Mouse (Mus musculus) forebrain, postnatal 0 days (tissue): ENCODE measurements around the gene Rgs4. TPM values are rescaled to one million over a fixed set of nuclear protein-coding genes. Genes with fewer than 3 reads are reported as not detected.

ENCODE experiments used
- ATAC-seq: fragments of 200-750 bp; cut with Nextera tagmentation; 2 replicates; pipeline ENCODE4 v1.8.0; 2017; ENCODE audit warnings: mild to moderate bottlenecking, moderate library complexity
- DNase-seq: peaks from one replicate; pipeline ENCODE4 v3.0.0-alpha.2; 2015
- H3K27ac ChIP-seq: fragments of 300-500 bp; sonication (generic); 2 replicates; pipeline ENCODE4 v1.5.1; 2014; ENCODE audit warnings: low read depth, mild to moderate bottlenecking, antibody characterized with exemption, low read length, moderate library complexity, mixed read lengths
- H3K27me3 ChIP-seq: fragments of 300-500 bp; sonication (generic); 2 replicates; pipeline ENCODE4 v1.6.1; 2014; ENCODE audit warnings: mild to moderate bottlenecking, low read length, mixed read lengths; ENCODE audit not compliant: insufficient read depth
- H3K36me3 ChIP-seq: fragments of 300-500 bp; sonication (generic); 2 replicates; pipeline ENCODE4 v1.6.1; 2014; ENCODE audit warnings: mild to moderate bottlenecking, moderate library complexity; ENCODE audit not compliant: insufficient read depth
- H3K4me1 ChIP-seq: fragments of 300-500 bp; sonication (generic); 2 replicates; pipeline ENCODE4 v1.6.1; 2014; ENCODE audit warnings: antibody characterized with exemption; ENCODE audit not compliant: insufficient read depth
- H3K4me2 ChIP-seq: fragments of 300-500 bp; sonication (generic); 2 replicates; pipeline ENCODE4 v1.6.1; 2014; ENCODE audit warnings: low read depth, mild to moderate bottlenecking, moderate library complexity
- H3K4me3 ChIP-seq: fragments of 300-500 bp; sonication (generic); 2 replicates; pipeline ENCODE4 v1.5.1; 2014; ENCODE audit warnings: low read depth, low read length, mixed read lengths
- H3K9ac ChIP-seq: fragments of 300-500 bp; sonication (generic); 2 replicates; pipeline ENCODE4 v1.6.1; 2014; ENCODE audit warnings: mild to moderate bottlenecking
- H3K9me3 ChIP-seq: fragments of 300-500 bp; sonication (generic); 2 replicates; pipeline ENCODE4 v1.6.1; 2016; ENCODE audit warnings: low read length
- CTCF ChIP-seq: sonication (generic); IDR thresholded peaks from 2 replicates; pipeline ENCODE4 v1.5.1; 2016; ENCODE audit warnings: antibody characterized with exemption, control low read depth, low read depth
- WGBS: fragments of 180-500 bp; shearing (Covaris S2); extraction: QIAGEN DNeasy Blood & Tissue Kit; methylation state at CpG from one replicate; pipeline ENCODE4 v1.1.7; 2014; 5-methylcytosine and 5-hydroxymethylcytosine counted together
- polyA plus RNA-seq: library from polyadenylated mRNA; unstranded; fragments of >200 nt; fragmentation: Nextera tagmentation; extraction: Ambion mirVana; gene quantifications from 2 replicates; pipeline ENCODE4 v1.2.1, GENCODE M21; 2015
- total RNA-seq: library from RNA; depleted of rRNA; stranded (reverse); fragments of >200 nt; gene quantifications from 2 replicates; pipeline ENCODE4 v1.2.3, GENCODE M21; 2014; rRNA removed

The Rgs4 gene
- total RNA-seq (113 and 130 TPM in 2 replicates), polyA plus RNA-seq (74.8 and 95.5 TPM in 2 replicates)

DNA sequence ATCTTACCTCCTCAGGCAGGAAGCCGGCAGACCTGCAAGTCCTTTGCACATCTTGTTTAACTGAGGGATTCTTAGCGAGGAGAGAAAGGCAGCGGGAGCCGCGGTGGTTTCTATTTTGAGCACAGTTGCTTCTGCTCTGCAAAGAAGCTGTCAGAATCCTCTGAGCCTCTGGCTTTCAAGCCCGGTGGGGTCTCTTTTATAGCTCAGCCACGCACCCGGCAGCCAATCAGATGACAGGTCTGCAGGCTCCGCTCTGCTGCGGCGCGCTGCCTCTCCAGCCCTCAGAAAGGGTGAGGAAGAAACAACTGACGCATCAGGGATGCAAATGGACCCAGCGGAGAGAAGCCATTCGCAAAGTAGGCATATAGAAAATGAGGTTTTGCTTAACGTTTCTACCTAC lies at the start of gene Rgs4:
TSS of gene Rgs4 (minus strand) at position 170 of the 400 bp plus-strand sequence.
- 0 out of 2 replicates have a peak, but pooled peaks cover 5% of the 10 kb centered on the region for H3K4me1 ChIP-seq

DNA sequence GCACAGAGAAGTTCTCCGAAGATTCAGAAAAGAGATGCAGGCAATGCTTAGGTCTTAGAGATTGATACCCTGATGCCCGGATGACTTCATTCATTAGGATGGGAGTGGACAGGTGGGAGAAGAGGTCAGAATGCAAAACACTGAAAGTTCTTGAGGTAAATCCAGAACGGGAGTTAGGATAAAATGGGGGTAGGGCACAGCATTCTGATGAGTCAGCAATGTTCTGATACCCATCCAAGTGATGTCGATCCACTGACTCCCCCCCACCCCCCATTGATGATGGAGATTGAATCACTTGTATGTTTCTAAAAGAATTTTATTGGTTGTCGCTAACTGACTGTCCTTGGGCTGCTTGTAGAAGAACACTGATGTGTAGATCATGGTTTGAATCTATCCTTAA lies 45.0 kb upstream of the Rgs4 start:
- TF ChIP-seq CTCF, result no peak
- H3K9ac ChIP-seq, result no peak overlapping the region
- 92% methylated on average over 5 of the region's 5 CpGs for WGBS
- no peaks in the 10 kb centered on the region for H3K27me3 ChIP-seq
- H3K27ac ChIP-seq, result no peak overlapping the region
- ATAC-seq (no peak), DNase-seq (no peak)
- H3K9me3 ChIP-seq, result no peaks in the 10 kb centered on the region
- H3K4me1 ChIP-seq, result no peaks in the 10 kb centered on the region
- no peak overlapping the region for H3K4me3 ChIP-seq
- H3K36me3 ChIP-seq, result no peaks in the 10 kb centered on the region
- H3K4me2 ChIP-seq, result no peak overlapping the region

More for the DNA sequence above, at the start of gene Rgs4:
- TF ChIP-seq CTCF, result no peak
- WGBS, result under 1% methylated on average over 16 of the region's 16 CpGs
- Histone ChIP-seq H3K27ac (peak within 1 kb of the TSS; percentile 82), H3K9me3 (no peaks in the 10 kb centered on the region), H3K36me3 (no peaks in the 10 kb centered on the region), H3K27me3 (no peaks in the 10 kb centered on the region), H3K4me2 (peak within 1 kb of the TSS; percentile 73), H3K4me3 (peak within 1 kb of the TSS; percentile 47), H3K9ac (peak within 1 kb of the TSS; percentile 53)
- DNase-seq, result peak; percentile 88
- peak; percentile 97 for ATAC-seq

DNA sequence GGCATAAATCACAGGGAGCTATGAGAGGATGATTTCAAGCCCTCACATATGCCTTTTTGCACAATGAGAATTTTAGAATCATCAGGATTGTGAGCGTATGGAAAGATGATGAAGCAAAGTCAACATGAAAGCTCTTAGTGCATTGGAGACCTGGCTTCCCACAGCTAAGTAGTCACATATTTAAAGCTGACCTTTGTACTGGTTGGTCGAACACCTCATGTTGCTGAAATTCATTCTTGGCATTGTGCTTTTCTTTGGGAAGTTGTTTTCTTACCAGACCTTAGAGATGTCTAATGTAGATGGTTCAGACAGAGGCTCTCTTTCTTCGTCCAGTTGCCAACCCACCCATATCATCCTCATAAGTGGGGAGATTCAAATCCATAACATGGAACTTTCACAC lies 38.5 kb upstream of the Rgs4 start:
- H3K9me3 ChIP-seq, result no peaks in the 10 kb centered on the region
- TF ChIP-seq CTCF, result no peak
- 93% methylated on average over 3 of the region's 3 CpGs for WGBS
- no peak overlapping the region for H3K4me2 ChIP-seq
- H3K4me1 ChIP-seq, result no peaks in the 10 kb centered on the region
- no peak overlapping the region for H3K9ac ChIP-seq
- H3K36me3 ChIP-seq, result no peaks in the 10 kb centered on the region
- no peaks in the 10 kb centered on the region for H3K27me3 ChIP-seq
- no peak for DNase-seq
- no peak overlapping the region for H3K4me3 ChIP-seq
- no peak for ATAC-seq
- H3K27ac ChIP-seq, result no peak overlapping the region

DNA sequence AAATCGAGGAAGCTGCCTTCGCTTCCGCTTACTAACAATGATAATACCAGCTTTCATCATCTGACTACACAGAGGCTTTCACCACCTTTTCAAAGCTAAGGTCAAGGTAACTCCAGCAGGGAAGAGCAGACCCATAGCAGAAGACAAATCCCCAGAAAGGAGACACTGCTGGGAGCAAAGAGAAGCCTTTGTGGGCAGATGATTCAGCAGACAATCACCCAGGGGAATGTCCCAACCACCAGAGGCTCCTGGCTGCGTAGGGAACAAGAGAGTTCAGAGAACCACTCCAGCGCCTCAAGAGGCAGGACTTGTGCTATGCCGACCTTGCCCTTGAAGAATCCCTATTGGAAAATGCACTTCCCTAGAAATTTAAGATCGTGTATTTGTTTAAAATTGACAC lies 29.1 kb upstream of the Rgs4 start:
- 76% methylated on average over 7 of the region's 7 CpGs for WGBS
- Histone ChIP-seq H3K4me1 (no peaks in the 10 kb centered on the region), H3K9ac (no peak overlapping the region), H3K9me3 (no peaks in the 10 kb centered on the region), H3K4me3 (no peak overlapping the region), H3K27ac (no peak overlapping the region), H3K4me2 (no peak overlapping the region), H3K36me3 (no peaks in the 10 kb centered on the region), H3K27me3 (no peaks in the 10 kb centered on the region)
- no peak for DNase-seq
- TF ChIP-seq CTCF, result no peak
- no peak for ATAC-seq

DNA sequence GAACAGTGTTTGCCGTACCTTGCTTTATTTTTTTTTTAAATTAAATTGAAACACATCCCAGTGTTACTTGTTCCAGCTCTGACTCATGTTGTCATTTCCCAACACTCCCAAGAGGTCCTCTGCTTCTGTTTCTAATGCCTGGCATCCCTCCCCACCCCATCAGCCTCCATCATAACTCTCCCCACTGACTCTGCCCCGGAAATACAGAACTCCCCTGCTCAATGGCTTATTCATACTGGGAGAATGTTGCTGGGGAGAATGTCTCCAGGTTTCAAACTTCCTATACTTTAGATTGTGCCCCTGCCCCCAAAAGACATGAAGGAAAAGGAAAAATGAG lies 17.1 kb upstream of the Rgs4 start:
- H3K36me3 ChIP-seq, result no peaks in the 10 kb centered on the region
- no peaks in the 10 kb centered on the region for H3K27me3 ChIP-seq
- H3K4me2 ChIP-seq, result no peak overlapping the region
- H3K4me1 ChIP-seq, result no peaks in the 10 kb centered on the region
- H3K27ac ChIP-seq, result 0 out of 2 replicates have a peak overlapping the region, but pooled peaks have one; percentile 41
- ATAC-seq (no peak), DNase-seq (no peak)
- no peak for TF ChIP-seq CTCF
- no peak overlapping the region for H3K4me3 ChIP-seq
- no peak overlapping the region for H3K9ac ChIP-seq
- no peaks in the 10 kb centered on the region for H3K9me3 ChIP-seq
- WGBS, result 53% methylated on average over 2 of the region's 2 CpGs

DNA sequence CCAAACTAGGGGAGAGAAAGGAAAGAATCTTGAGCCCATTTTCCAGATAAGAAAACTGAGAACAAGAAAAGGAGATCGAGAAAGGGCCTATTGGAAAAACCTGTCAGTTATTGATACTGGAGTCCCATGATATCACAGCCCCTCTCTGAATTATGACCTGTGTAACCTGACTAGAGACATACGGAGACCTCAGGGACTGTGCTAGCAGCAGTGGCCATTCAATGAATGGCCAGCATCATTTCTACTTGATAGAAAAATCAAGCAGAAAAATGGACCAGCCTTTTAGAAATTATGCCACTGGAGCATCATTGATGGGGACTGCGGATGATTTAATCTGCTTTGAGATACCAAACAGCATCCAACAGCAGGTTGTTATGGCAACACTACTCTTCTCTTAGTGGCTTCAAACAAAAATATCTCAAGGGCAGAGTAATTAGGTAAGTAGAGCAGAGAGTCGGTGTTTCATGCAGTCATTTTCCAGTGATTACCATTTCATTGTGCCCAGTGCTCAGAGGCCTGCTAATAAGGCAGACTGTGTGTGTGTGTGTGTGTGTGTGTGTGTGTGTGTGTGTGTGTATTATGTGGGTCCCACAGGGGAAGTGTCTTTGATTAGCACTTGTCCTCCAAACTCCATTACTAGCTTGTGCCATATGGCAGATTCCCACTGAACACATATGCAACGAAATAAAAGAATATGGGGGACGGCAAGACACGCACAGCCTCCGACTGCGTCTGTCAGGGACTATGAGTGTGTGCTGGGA lies 16.6 kb upstream of the Rgs4 start:
- peak overlapping the region; percentile 41; the same call in 1 of the 2 replicates for H3K27ac ChIP-seq
- no peak overlapping the region for H3K9ac ChIP-seq
- ATAC-seq (peak; percentile 93), DNase-seq (peak; percentile 58)
- H3K27me3 ChIP-seq, result no peaks in the 10 kb centered on the region
- no peaks in the 10 kb centered on the region for H3K36me3 ChIP-seq
- no peak for TF ChIP-seq CTCF
- 42% methylated on average over 9 of the region's 9 CpGs for WGBS
- H3K4me3 ChIP-seq, result no peak overlapping the region
- no peak overlapping the region for H3K4me2 ChIP-seq
- H3K4me1 ChIP-seq, result no peaks in the 10 kb centered on the region
- H3K9me3 ChIP-seq, result no peaks in the 10 kb centered on the region

DNA sequence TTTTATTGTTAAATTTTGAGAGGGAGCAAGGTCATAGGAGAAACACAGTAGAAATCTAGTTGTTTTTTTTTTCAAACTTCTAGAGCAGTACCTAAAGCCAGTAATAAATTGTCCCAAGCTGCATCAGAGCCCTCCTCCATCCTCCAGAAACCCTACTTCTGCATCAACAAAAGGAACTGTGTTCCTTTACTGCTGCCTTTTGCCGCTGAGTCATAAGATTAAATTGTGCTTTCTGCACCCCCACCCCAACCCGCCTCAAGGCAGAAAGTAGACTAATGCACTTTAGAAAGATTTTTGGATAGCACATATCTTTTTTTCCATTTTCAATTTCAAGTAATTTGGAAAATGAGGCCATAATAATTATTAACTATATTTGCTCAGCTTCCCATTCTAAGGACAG lies 15.1 kb upstream of the Rgs4 start:
- H3K27ac ChIP-seq, result no peak overlapping the region
- H3K9ac ChIP-seq, result no peak overlapping the region
- no peaks in the 10 kb centered on the region for H3K4me1 ChIP-seq
- H3K36me3 ChIP-seq, result no peaks in the 10 kb centered on the region
- ATAC-seq, result no peak
- TF ChIP-seq CTCF, result no peak
- no peaks in the 10 kb centered on the region for H3K9me3 ChIP-seq
- no peak overlapping the region for H3K4me2 ChIP-seq
- no peak overlapping the region for H3K4me3 ChIP-seq
- DNase-seq, result no peak
- 86% methylated on average over 2 of the region's 2 CpGs for WGBS
- no peaks in the 10 kb centered on the region for H3K27me3 ChIP-seq
